Mouse (Mus musculus) stomach, postnatal 0 days (tissue): ENCODE results near the gene Myh2.

Experiments
- CTCF ChIP-seq: IDR thresholded peaks from 2 replicates; pipeline ENCODE4 v1.5.1; 2016; ENCODE audit warnings: antibody characterized with exemption, low read depth, mild to moderate bottlenecking, moderate library complexity
- EP300 ChIP-seq: optimal IDR thresholded peaks from 2 replicates; pipeline ENCODE3; 2016; ENCODE audit warnings: antibody characterized with exemption

DNA sequence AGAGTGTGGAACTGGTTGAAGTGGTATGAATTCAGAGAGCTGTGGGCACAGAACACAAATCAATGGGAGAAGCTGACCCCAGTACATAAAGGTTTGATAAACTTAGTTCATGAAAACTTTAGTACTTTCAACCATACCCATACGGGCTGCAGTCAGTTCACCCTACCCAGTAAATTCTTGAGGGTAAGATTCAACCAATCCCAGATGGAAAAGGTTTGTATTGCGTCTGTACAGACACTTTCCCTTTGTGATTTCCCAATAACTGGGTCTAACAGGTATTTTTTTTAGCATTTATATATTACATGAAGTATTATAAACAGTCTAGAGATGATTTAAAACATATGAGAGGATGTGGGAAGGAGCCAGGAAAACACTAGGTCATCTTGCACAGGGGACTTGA, 15.2 kb upstream of the Myh2 start:
- TF ChIP-seq EP300 (no peak), CTCF (no peak)
